Mouse (Mus musculus) T-cell, adult 2 months (primary cell): ENCODE measurements around the gene Ccdc148.

Source experiments
- DNase-seq: peaks from one replicate; pipeline ENCODE4 v3.0.0; 2022; ENCODE audit warnings: low spot score

Gene Ccdc148

GRCm38 (mm10) chr2:59178960-59179359 is 18.5 kb upstream of the Ccdc148 start:
- DNase-seq: no peak

- no peak for DNase-seq
These were observed 17.7 kb upstream of the Ccdc148 start for GRCm38 (mm10) chr2:59178191-59178590.

GRCm38 (mm10) chr2:59175926-59176325 is 15.4 kb upstream of the Ccdc148 start:
- no peak for DNase-seq

- no peak for DNase-seq
These were observed 11.1 kb upstream of the Ccdc148 start for GRCm38 (mm10) chr2:59171533-59171932.

GRCm38 (mm10) chr2:59170593-59170992 is 10.1 kb upstream of the Ccdc148 start:
- no peak for DNase-seq

GRCm38 (mm10) chr2:59170208-59170589 is 9.7 kb upstream of the Ccdc148 start:
- DNase-seq: no peak

GRCm38 (mm10) chr2:59169572-59170207 is 9.2 kb upstream of the Ccdc148 start:
- no peak for DNase-seq

- DNase-seq: no peak
These were observed 7.3 kb upstream of the Ccdc148 start for GRCm38 (mm10) chr2:59167830-59168229.

GRCm38 (mm10) chr2:59166976-59167375 is 6.5 kb upstream of the Ccdc148 start:
- DNase-seq: peak; percentile 8

GRCm38 (mm10) chr2:59162285-59162600 is 1.8 kb upstream of the Ccdc148 start:
- DNase-seq: no peak

- DNase-seq: peak; percentile 41
These were observed 1.2 kb upstream of the Ccdc148 start for GRCm38 (mm10) chr2:59161441-59162284.

GRCm38 (mm10) chr2:59161021-59161440 is 548 bp upstream of the Ccdc148 start:
- no peak for DNase-seq

GRCm38 (mm10) chr2:59159961-59160604 is 400 bp downstream of the Ccdc148 start:
- no peak for DNase-seq

GRCm38 (mm10) chr2:59158117-59158516 is 2.4 kb downstream of the Ccdc148 start:
- DNase-seq: no peak

GRCm38 (mm10) chr2:59155428-59155827 is 5.1 kb downstream of the Ccdc148 start:
- DNase-seq: no peak

GRCm38 (mm10) chr2:59131044-59131443 is 29.4 kb downstream of the Ccdc148 start:
- DNase-seq: no peak

GRCm38 (mm10) chr2:59129821-59130220 is 30.7 kb downstream of the Ccdc148 start:
- DNase-seq: no peak

GRCm38 (mm10) chr2:59129023-59129422 is 31.5 kb downstream of the Ccdc148 start:
- no peak for DNase-seq

GRCm38 (mm10) chr2:59055615-59056145 is 104.8 kb downstream of the Ccdc148 start:
- DNase-seq: no peak

- DNase-seq: no peak
These were observed 106.1 kb downstream of the Ccdc148 start for GRCm38 (mm10) chr2:59054339-59054738.

GRCm38 (mm10) chr2:59053461-59054039 is 106.9 kb downstream of the Ccdc148 start:
- no peak for DNase-seq

GRCm38 (mm10) chr2:59050245-59050824 is 110.1 kb downstream of the Ccdc148 start:
- no peak for DNase-seq
